10 mouse cellular contexts compared by ENCODE assay signal in genomic region chr1:134414038-134414437, GRCm38 (mm10). TPM values are rescaled to one million over a fixed set of nuclear protein-coding genes. Genes with fewer than 3 reads are reported as not detected.
DNase-seq lines count a peak whose midpoint lies in the region; ATAC-seq and TF ChIP-seq lines count a peak whose summit lies in the region.
"Had no signal": no experiment of that assay in that cellular context is flagged by ENCODE, and none has a peak within 500 bp of the region (broad histone marks: within the 10 kb centered on the region; RNA-seq: fewer than 3 reads in every experiment).

No protein-coding gene starts in this region.

- intact Hi-C loops in heart, postnatal 25 days (cut with DNase I) = loop anchor here (2.0 kb wide), 1 partner anchor 51 kb away; no protein-coding TSS in a partner anchor

- H3K4me3 ChIP-seq in heart, embryonic 15.5 days = no peak overlapping the region
- H3K4me3 ChIP-seq in MEL (ENCODE audit: control insufficient read depth in 1 of 2, insufficient read depth in 1 of 2, low read depth in 2 of 2, low read length in 2 of 2) = no peak overlapping the region; a peak in 1 of 4 replicates
- no peak overlapping the region for H3K4me3 ChIP-seq in hindbrain, embryonic 15.5 days
- no peak overlapping the region for H3K4me3 ChIP-seq in liver, embryonic 15.5 days (replicated peaks)

- no peak for TF ChIP-seq RAD21 in MEL (IDR thresholded peaks at IDR 0.05; ENCODE audit: low read depth, low read length)

- WGBS in heart, embryonic 15.5 days = 43% methylated on average over 2 of the region's 2 CpGs
- 50% methylated on average over 2 of the region's 2 CpGs for WGBS in hindbrain, embryonic 15.5 days
- WGBS in liver, embryonic 15.5 days (ENCODE audit: insufficient replicate concordance) = 52% methylated on average over 2 of the region's 2 CpGs

- no peak for TF ChIP-seq POLR2A in MEL (IDR thresholded peaks at IDR 0.05; ENCODE audit: control insufficient read depth in 1 of 2, insufficient read depth in 1 of 2, low read depth in 1 of 2, low read length in 2 of 2, poor library complexity in 1 of 2)

- DNase-seq in heart, postnatal 25 days (ENCODE audit: low spot score) = no peak
- no peak for DNase-seq in MEL (ENCODE audit: low read depth, low spot score)
- DNase-seq in urinary bladder, adult 18-20 months (ENCODE audit: low spot score in 2 of 2) = no peak
- DNase-seq in right cerebral cortex, postnatal 10 days (ENCODE audit: low spot score in 2 of 2) = no peak
- DNase-seq in gastrocnemius, adult 18-20 months (ENCODE audit: low spot score) = no peak

- peak overlapping the region; percentile 66 for H3K4me2 ChIP-seq in heart, embryonic 15.5 days
- H3K4me2 ChIP-seq in hindbrain, embryonic 15.5 days = no peak overlapping the region; the same call in 1 of the 2 replicates
- peak overlapping the region; percentile 77 for H3K4me2 ChIP-seq in liver, embryonic 15.5 days

- H3K27ac ChIP-seq in heart, embryonic 15.5 days = peak overlapping the region; percentile 94
- no peak overlapping the region; the same call in 1 of the 2 replicates for H3K27ac ChIP-seq in MEL (ENCODE audit: control insufficient read depth, low read depth, low read length)
- H3K27ac ChIP-seq in hindbrain, embryonic 15.5 days (replicated peaks) = no peak overlapping the region
- peak overlapping the region; percentile 99 for H3K27ac ChIP-seq in liver, embryonic 15.5 days (replicated peaks)

- H3K36me3 ChIP-seq in heart, embryonic 15.5 days = peaks cover 23% of the 10 kb centered on the region
- H3K36me3 ChIP-seq in MEL (ENCODE audit: control insufficient read depth in 1 of 2, insufficient read depth in 2 of 2, low read length in 2 of 2) = peaks cover 14 to 31% of the 10 kb centered on the region in 2 experiments
- H3K36me3 ChIP-seq in hindbrain, embryonic 15.5 days = no peaks in the 10 kb centered on the region
- peaks cover 33% of the 10 kb centered on the region for H3K36me3 ChIP-seq in liver, embryonic 15.5 days (replicated peaks)

- H3K27me3 ChIP-seq in heart, embryonic 15.5 days = no peaks in the 10 kb centered on the region
- H3K27me3 ChIP-seq in MEL (ENCODE audit: control insufficient read depth in 1 of 2, insufficient read depth in 2 of 2, low read length in 2 of 2) = no peaks in the 10 kb centered on the region
- no peaks in the 10 kb centered on the region for H3K27me3 ChIP-seq in hindbrain, embryonic 15.5 days
- no peaks in the 10 kb centered on the region for H3K27me3 ChIP-seq in liver, embryonic 15.5 days

- no peak for TF ChIP-seq EP300 in MEL (IDR thresholded peaks at IDR 0.05; ENCODE audit: low read depth in 1 of 2, low read length in 2 of 2)

- peaks cover 22% of the 10 kb centered on the region for H3K79me2 ChIP-seq in MEL (ENCODE audit: control insufficient read depth, insufficient read depth, low read length, poor library complexity)

- peaks cover 38% of the 10 kb centered on the region for H3K4me1 ChIP-seq in heart, embryonic 15.5 days (replicated peaks)
- H3K4me1 ChIP-seq in MEL (ENCODE audit: control insufficient read depth in 1 of 2, insufficient read depth in 2 of 2, low read length in 2 of 2) = peaks cover 12 to 24% of the 10 kb centered on the region in 2 experiments
- peaks cover 43% of the 10 kb centered on the region for H3K4me1 ChIP-seq in hindbrain, embryonic 15.5 days (replicated peaks)
- H3K4me1 ChIP-seq in liver, embryonic 15.5 days (replicated peaks) = peaks cover 47% of the 10 kb centered on the region

- 0 out of 2 replicates have a peak overlapping the region, but pooled peaks have one; percentile 42 for H3K9ac ChIP-seq in heart, embryonic 15.5 days
- H3K9ac ChIP-seq in MEL (ENCODE audit: control insufficient read depth, low read depth, low read length, poor library complexity, severe bottlenecking) = no peak overlapping the region; the same call in 1 of the 2 replicates
- 0 out of 2 replicates have a peak overlapping the region, but pooled peaks have one; percentile 66 for H3K9ac ChIP-seq in hindbrain, embryonic 15.5 days
- no peak overlapping the region for H3K9ac ChIP-seq in liver, embryonic 15.5 days

- no peak for ATAC-seq in heart, embryonic 15.5 days (replicated peaks; ENCODE audit: insufficient number of reproducible peaks, insufficient read depth, low FRiP score, low read depth)
- ATAC-seq in hindbrain, embryonic 15.5 days (ENCODE audit: low FRiP score, low read depth) = no peak
- no peak for ATAC-seq in liver, embryonic 15.5 days (ENCODE audit: insufficient read depth)

- no peak for TF ChIP-seq CTCF in MEL (IDR thresholded peaks at IDR 0.05 in 2 of 3, conservative IDR thresholded peaks at IDR 0.05 in 1 of 3; ENCODE audit: control insufficient read depth in 1 of 3, insufficient read depth in 1 of 3, low read depth in 2 of 3, low read length in 3 of 3, poor library complexity in 1 of 3, severe bottlenecking in 1 of 3)

- no peaks in the 10 kb centered on the region for H3K9me3 ChIP-seq in heart, embryonic 15.5 days (replicated peaks)
- H3K9me3 ChIP-seq in MEL (replicated peaks; ENCODE audit: insufficient read depth, low read length) = no peaks in the 10 kb centered on the region
- H3K9me3 ChIP-seq in hindbrain, embryonic 15.5 days = no peaks in the 10 kb centered on the region
- H3K9me3 ChIP-seq in liver, embryonic 15.5 days (replicated peaks) = no peaks in the 10 kb centered on the region

TF ChIP-seq in MEL, 35 proteins besides CTCF, POLR2A, EP300 and RAD21:
- TF ChIP-seq TBP (IDR thresholded peaks at IDR 0.05; ENCODE audit: low read depth, low read length) (peak; percentile 55; the same call in 1 of the 2 replicates), USF1 (IDR thresholded peaks at IDR 0.05; ENCODE audit: low read depth, low read length) (no peak)

RNA-seq across cellular contexts. Expression of gene Adipor1, which starts 1.1 kb away (rescaled TPM):
- polyA plus RNA-seq in heart, embryonic 15.5 days (2015; fragmentation: Nextera tagmentation; extraction: Ambion mirVana) = 139 and 142 TPM in 2 replicates
- 100 to 1,000 TPM; 140 TPM for total RNA-seq in heart, postnatal 25 days (2021)
- 55.2 and 57.6 TPM in 2 replicates for total RNA-seq in MEL (2012; rRNA removed)
- polyA plus RNA-seq in MEL (2012; ENCODE audit: insufficient read depth in 1 of 2, insufficient read length in 2 of 2, low read depth in 1 of 2, low replicate concordance in 2 of 2, missing spikeins in 1 of 2) = 100 to 1,000 TPM in 1 of 2 experiments, 10 to 100 TPM in 1; 94.1 to 109 TPM
- polyA plus RNA-seq in hindbrain, embryonic 15.5 days (2015; fragmentation: Nextera tagmentation; extraction: Ambion mirVana) = 83.1 and 86.8 TPM in 2 replicates
- polyA plus RNA-seq in liver, embryonic 15.5 days (2015; fragmentation: Nextera tagmentation; extraction: Ambion mirVana) = 162 and 178 TPM in 2 replicates
- 100 to 1,000 TPM; 184 to 193 TPM for total RNA-seq in gastrocnemius, adult 18-20 months (2021)

RNA-seq across cellular contexts. Expression of gene Cyb5r1, which starts 8.7 kb away (rescaled TPM):
- 37.4 and 45.4 TPM in 2 replicates for polyA plus RNA-seq in heart, embryonic 15.5 days (2015; fragmentation: Nextera tagmentation; extraction: Ambion mirVana)
- 10 to 100 TPM; 25.3 to 25.5 TPM for total RNA-seq in heart, postnatal 25 days (2021)
- 18.8 and 35.8 TPM in 2 replicates for total RNA-seq in MEL (2012; rRNA removed)
- 10 to 100 TPM in 1 of 2 experiments, not detected in 1; 94.8 TPM for polyA plus RNA-seq in MEL (2012; ENCODE audit: insufficient read depth in 1 of 2, insufficient read length in 2 of 2, low read depth in 1 of 2, low replicate concordance in 2 of 2, missing spikeins in 1 of 2)
- 14.6 and 16.5 TPM in 2 replicates for polyA plus RNA-seq in hindbrain, embryonic 15.5 days (2015; fragmentation: Nextera tagmentation; extraction: Ambion mirVana)
- 17.3 and 17.4 TPM in 2 replicates for polyA plus RNA-seq in liver, embryonic 15.5 days (2015; fragmentation: Nextera tagmentation; extraction: Ambion mirVana)
- 10 to 100 TPM; 80.0 to 84.8 TPM for total RNA-seq in gastrocnemius, adult 18-20 months (2021)

RNA-seq across cellular contexts. Expression of gene 4933406M09Rik, which starts 28.3 kb away (rescaled TPM):
- not detected in 2 replicates for polyA plus RNA-seq in heart, embryonic 15.5 days (2015; fragmentation: Nextera tagmentation; extraction: Ambion mirVana)
- not detected for total RNA-seq in heart, postnatal 25 days (2021)
- total RNA-seq in MEL (2012; rRNA removed) = not detected in 2 replicates
- not detected for polyA plus RNA-seq in MEL (2012; ENCODE audit: insufficient read depth in 1 of 2, insufficient read length in 2 of 2, low read depth in 1 of 2, low replicate concordance in 2 of 2, missing spikeins in 1 of 2)
- not detected in 2 replicates for polyA plus RNA-seq in hindbrain, embryonic 15.5 days (2015; fragmentation: Nextera tagmentation; extraction: Ambion mirVana)
- not detected in 2 replicates for polyA plus RNA-seq in liver, embryonic 15.5 days (2015; fragmentation: Nextera tagmentation; extraction: Ambion mirVana)
- total RNA-seq in gastrocnemius, adult 18-20 months (2021) = not detected
- polyA plus RNA-seq: embryonic facial prominence, embryonic 11.5 days; midbrain, embryonic 11.5 days had no signal

RNA-seq across cellular contexts. Expression of gene Klhl12, which starts 41.3 kb away (rescaled TPM):
- 17.5 and 19.9 TPM in 2 replicates for polyA plus RNA-seq in heart, embryonic 15.5 days (2015; fragmentation: Nextera tagmentation; extraction: Ambion mirVana)
- total RNA-seq in heart, postnatal 25 days (2021) = 10 to 100 TPM; 19.1 to 20.5 TPM
- 21.8 and 26.4 TPM in 2 replicates for total RNA-seq in MEL (2012; rRNA removed)
- 10 to 100 TPM in 1 of 2 experiments, not detected in 1; 20.8 TPM for polyA plus RNA-seq in MEL (2012; ENCODE audit: insufficient read depth in 1 of 2, insufficient read length in 2 of 2, low read depth in 1 of 2, low replicate concordance in 2 of 2, missing spikeins in 1 of 2)
- 38.0 and 38.2 TPM in 2 replicates for polyA plus RNA-seq in hindbrain, embryonic 15.5 days (2015; fragmentation: Nextera tagmentation; extraction: Ambion mirVana)
- 35.3 and 39.2 TPM in 2 replicates for polyA plus RNA-seq in liver, embryonic 15.5 days (2015; fragmentation: Nextera tagmentation; extraction: Ambion mirVana)
- 10 to 100 TPM; 18.0 to 20.3 TPM for total RNA-seq in gastrocnemius, adult 18-20 months (2021)

RNA-seq across cellular contexts. Expression of gene Tmem183a, which starts 52.3 kb away (rescaled TPM):
- 53.0 and 58.1 TPM in 2 replicates for polyA plus RNA-seq in heart, embryonic 15.5 days (2015; fragmentation: Nextera tagmentation; extraction: Ambion mirVana)
- 10 to 100 TPM; 19.4 to 19.8 TPM for total RNA-seq in heart, postnatal 25 days (2021)
- 54.2 and 69.3 TPM in 2 replicates for total RNA-seq in MEL (2012; rRNA removed)
- polyA plus RNA-seq in MEL (2012; ENCODE audit: insufficient read depth in 1 of 2, insufficient read length in 2 of 2, low read depth in 1 of 2, low replicate concordance in 2 of 2, missing spikeins in 1 of 2) = 100 to 1,000 TPM in 1 of 2 experiments, 10 to 100 TPM in 1; 82.7 to 131 TPM
- 125 and 126 TPM in 2 replicates for polyA plus RNA-seq in hindbrain, embryonic 15.5 days (2015; fragmentation: Nextera tagmentation; extraction: Ambion mirVana)
- 49.8 and 53.9 TPM in 2 replicates for polyA plus RNA-seq in liver, embryonic 15.5 days (2015; fragmentation: Nextera tagmentation; extraction: Ambion mirVana)
- 10 to 100 TPM; 10.1 to 10.4 TPM for total RNA-seq in gastrocnemius, adult 18-20 months (2021)

Comparison
In these comparisons a context has a peak if more than half of its experiments do, and no peak if none do; other contexts are left out.
1. H3K27ac ChIP-seq: peak in heart, embryonic 15.5 days (single experiment) and liver, embryonic 15.5 days (single experiment); none in MEL (single experiment) and hindbrain, embryonic 15.5 days (single experiment).
2. H3K9ac ChIP-seq: peak in heart, embryonic 15.5 days (single experiment) and hindbrain, embryonic 15.5 days (single experiment); none in MEL (single experiment) and liver, embryonic 15.5 days (single experiment).